Mouse (Mus musculus): ENCODE data around the gene Sis.

The Sis gene
- long read RNA-seq, experiment 1, partial matches to known transcripts = 0 of 1 reads
- long read RNA-seq, experiment 1, other reads (novel, unspliced or antisense) = 1 of 1 reads
- long read RNA-seq, experiment 2 = 0 reads

GRCm38 (mm10) chr3:72967675-72968074 lies at the start of gene Sis:
Sis (minus strand) TSS chr3:72967863.
- intact Hi-C loops (cut with DNase I) = no loop called here

DNA sequence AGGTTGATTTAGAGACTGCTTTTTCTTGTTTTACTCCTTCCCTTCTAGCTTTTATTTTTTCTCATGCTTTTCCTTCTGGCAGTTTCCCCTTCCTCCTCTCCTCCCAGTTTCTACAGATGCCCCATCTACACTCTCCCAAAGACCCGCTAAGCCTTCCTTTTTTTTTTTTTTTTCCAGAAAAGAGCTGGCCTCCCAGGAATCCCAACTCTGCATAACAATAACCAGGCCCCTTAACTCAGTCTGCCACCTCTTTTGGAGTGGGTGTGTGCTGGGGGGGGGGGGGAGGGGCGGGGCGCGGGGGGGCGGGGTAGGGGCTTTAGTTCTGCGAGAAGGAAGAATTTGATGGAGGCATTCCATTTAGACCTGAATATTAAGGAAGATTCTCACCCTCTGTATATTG lies 38.4 kb upstream of the Sis start:
- intact Hi-C loops (cut with DNase I) = no loop called here

GRCm38 (mm10) chr3:73002933-73003696 lies 35.5 kb upstream of the Sis start:
- intact Hi-C loops (cut with DNase I) = no loop called here

- intact Hi-C loops (cut with DNase I) = no loop called here
Measured at GRCm38 (mm10) chr3:72997517-72997916, 29.9 kb upstream of the Sis start.

GRCm38 (mm10) chr3:72990992-72991391 lies 23.3 kb upstream of the Sis start:
- intact Hi-C loops (cut with DNase I) = no loop called here

GRCm38 (mm10) chr3:72976602-72977001 lies 8.9 kb upstream of the Sis start:
- intact Hi-C loops (cut with DNase I) = no loop called here

GRCm38 (mm10) chr3:72918919-72919526 lies 48.6 kb downstream of the Sis start:
- intact Hi-C loops (cut with DNase I) = no loop called here

DNA sequence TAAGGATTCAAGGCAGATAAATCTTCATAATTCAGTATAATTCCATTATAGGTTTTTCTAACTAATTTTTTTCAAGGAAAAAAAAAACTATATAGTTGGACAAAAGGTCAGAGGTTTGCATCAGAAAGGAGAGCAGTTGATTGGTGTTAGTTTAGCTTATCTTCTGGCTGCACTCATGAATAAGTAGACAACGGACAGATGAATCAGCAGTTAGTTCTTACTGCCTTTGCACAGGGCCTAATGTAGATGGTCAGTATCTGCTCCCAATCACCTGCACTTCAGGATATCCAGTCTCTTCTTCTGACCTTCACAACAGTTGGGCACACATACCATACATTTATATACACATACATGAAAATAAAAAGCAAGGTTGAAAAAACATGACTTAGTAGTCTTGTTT lies 85.2 kb downstream of the Sis start:
- intact Hi-C loops (cut with DNase I) = no loop called here

- intact Hi-C loops (cut with DNase I) = no loop called here
Measured at GRCm38 (mm10) chr3:72868141-72868540, 99.5 kb downstream of the Sis start.

- intact Hi-C loops (cut with DNase I) = no loop called here
Measured at GRCm38 (mm10) chr3:72858738-72859137, 108.9 kb downstream of the Sis start.

DNA sequence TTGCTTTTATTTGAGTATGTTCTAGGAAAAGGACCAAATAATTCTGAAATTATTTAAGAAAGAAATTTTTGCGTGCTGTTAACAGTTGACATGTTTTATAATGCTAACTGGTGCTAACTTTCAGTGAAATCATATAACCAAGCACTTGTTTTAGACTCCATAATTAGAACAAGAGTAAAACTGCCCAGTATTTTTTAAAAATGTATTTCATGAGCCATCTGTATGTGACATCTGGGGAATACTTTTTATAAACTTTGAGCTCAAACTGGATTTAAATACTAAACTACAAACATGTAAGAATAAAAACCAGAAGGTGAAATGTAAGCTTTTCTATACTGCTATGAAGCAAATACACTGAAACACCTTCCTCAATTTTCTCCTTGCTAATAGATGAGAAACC lies 112.3 kb downstream of the Sis start:
- intact Hi-C loops (cut with DNase I) = no loop called here

DNA sequence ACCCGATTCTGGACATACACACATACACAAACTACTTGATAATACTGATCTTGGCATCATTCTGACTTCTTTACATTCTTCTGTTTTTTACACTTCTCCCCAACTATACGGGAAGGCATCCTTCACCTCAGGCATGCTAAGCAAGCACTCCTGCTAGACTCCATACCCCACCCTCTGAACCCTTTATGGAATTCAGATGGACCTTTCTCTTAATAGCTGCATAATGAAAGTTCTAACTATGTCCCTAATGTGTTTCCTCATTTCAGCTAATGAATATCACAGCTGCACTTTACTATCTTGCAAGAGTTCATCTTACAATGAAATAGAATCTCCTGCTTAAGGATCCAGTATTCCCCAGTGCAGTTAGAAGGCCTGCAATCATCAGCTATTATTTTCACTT lies 127.0 kb downstream of the Sis start:
- intact Hi-C loops (cut with DNase I) = no loop called here
